Mouse (Mus musculus) C2C12 (cell line): ENCODE results near the gene Adam12.

Experiments
- CEBPB ChIP-seq: IDR thresholded peaks from one replicate; pipeline ENCODE4 v1.6.1; 2011; ENCODE audit warnings: low read depth, mild to moderate bottlenecking, control low read depth, moderate library complexity
- CTCF ChIP-seq: IDR thresholded peaks from one replicate; pipeline ENCODE4 v1.5.1; 2011; ENCODE audit not compliant: control insufficient read depth, insufficient read depth, insufficient read length
- FOSL1 ChIP-seq: IDR thresholded peaks from one replicate; pipeline ENCODE4 v1.8.0; 2011; ENCODE audit warnings: mild to moderate bottlenecking, low read length; ENCODE audit not compliant: poor library complexity, insufficient read depth, severe bottlenecking
- MYOG ChIP-seq: IDR thresholded peaks from one replicate; pipeline ENCODE4 v1.6.1; 2011; ENCODE audit not compliant: control insufficient read depth, insufficient read length; ENCODE audit errors: extremely low read depth
- USF1 ChIP-seq: IDR thresholded peaks from one replicate; pipeline ENCODE4 v1.6.1; 2011; ENCODE audit warnings: low read depth, mild to moderate bottlenecking, control low read depth, moderate library complexity

- TF ChIP-seq FOSL1 (no peak), CTCF (no peak), CEBPB (no peak), USF1 (no peak), MYOG (no peak)
These were observed 50.9 kb downstream of the Adam12 start for GRCm38 (mm10) chr7:134181056-134181455.
